Comparison of ENCODE assay signal across 7 mouse cellular contexts in genomic region chr1:39650435-39651240, GRCm38 (mm10). TPM values are rescaled to one million over a fixed set of nuclear protein-coding genes. Genes with fewer than 3 reads are reported as not detected.
DNase-seq lines count a peak whose midpoint lies in the region; ATAC-seq and TF ChIP-seq lines count a peak whose summit lies in the region.

No protein-coding gene starts in this region.

- H3K27ac ChIP-seq in embryonic fibroblast, embryonic 13.5 days (ENCODE audit: insufficient read depth, low read length): no peak overlapping the region
- H3K27ac ChIP-seq in heart, embryonic 12.5 days (ENCODE audit: poor library complexity, severe bottlenecking): no peak overlapping the region
- H3K27ac ChIP-seq in kidney, embryonic 14.5 days (ENCODE audit: low read depth, low read length): no peak overlapping the region
- H3K27ac ChIP-seq in limb, embryonic 12.5 days: no peak overlapping the region
- no peak overlapping the region for H3K27ac ChIP-seq in midbrain, embryonic 11.5 days (ENCODE audit: low read depth, low read length)

- no peaks in the 10 kb centered on the region for H3K9me3 ChIP-seq in heart, embryonic 12.5 days (replicated peaks)
- H3K9me3 ChIP-seq in kidney, embryonic 14.5 days (ENCODE audit: control insufficient read depth, low read length): no peaks in the 10 kb centered on the region
- H3K9me3 ChIP-seq in limb, embryonic 12.5 days: no peaks in the 10 kb centered on the region
- no peaks in the 10 kb centered on the region for H3K9me3 ChIP-seq in midbrain, embryonic 11.5 days (ENCODE audit: control insufficient read depth, low read length)

- H3K4me2 ChIP-seq in heart, embryonic 12.5 days: peak overlapping the region; percentile 99
- peak overlapping the region; percentile 99 for H3K4me2 ChIP-seq in kidney, embryonic 14.5 days (replicated peaks; ENCODE audit: low read depth, low read length)
- peak overlapping the region; percentile 100 for H3K4me2 ChIP-seq in limb, embryonic 12.5 days
- peak overlapping the region; percentile 93 for H3K4me2 ChIP-seq in midbrain, embryonic 11.5 days

- TF ChIP-seq CTCF in embryonic fibroblast, embryonic 13.5 days (IDR thresholded peaks at IDR 0.05; ENCODE audit: borderline replicate concordance, insufficient read depth, low read length): peak; percentile 61

- peak; percentile 55 for ATAC-seq in heart, embryonic 12.5 days (ENCODE audit: insufficient number of reproducible peaks, low FRiP score)
- ATAC-seq in kidney, embryonic 14.5 days (ENCODE audit: low FRiP score, low TSS enrichment): peak; percentile 92
- peak; percentile 60; the same call in 1 of the 2 replicates for ATAC-seq in limb, embryonic 12.5 days (ENCODE audit: insufficient number of reproducible peaks, insufficient read depth, low FRiP score, low TSS enrichment, low read depth)
- peak; percentile 93 for ATAC-seq in midbrain, embryonic 11.5 days (ENCODE audit: low FRiP score)

- peaks cover 53% of the 10 kb centered on the region for H3K27me3 ChIP-seq in heart, embryonic 12.5 days (replicated peaks)
- peaks cover 21% of the 10 kb centered on the region for H3K27me3 ChIP-seq in kidney, embryonic 14.5 days (ENCODE audit: control insufficient read depth, insufficient read depth, low read length)
- H3K27me3 ChIP-seq in limb, embryonic 12.5 days: peaks cover 58% of the 10 kb centered on the region
- peaks cover 12% of the 10 kb centered on the region; the same call in 1 of the 2 replicates for H3K27me3 ChIP-seq in midbrain, embryonic 11.5 days (ENCODE audit: control insufficient read depth, insufficient read depth, low read length)

- peak overlapping the region; percentile 64 for H3K9ac ChIP-seq in heart, embryonic 12.5 days
- peak overlapping the region; percentile 42 for H3K9ac ChIP-seq in kidney, embryonic 14.5 days (ENCODE audit: low read depth, low read length)
- peak overlapping the region; percentile 51 for H3K9ac ChIP-seq in limb, embryonic 12.5 days (replicated peaks)
- peak overlapping the region; percentile 54 for H3K9ac ChIP-seq in midbrain, embryonic 11.5 days (ENCODE audit: low read length)

- TF ChIP-seq POLR2A in embryonic fibroblast, embryonic 13.5 days (IDR thresholded peaks at IDR 0.05; ENCODE audit: low read depth, low read length): no peak

- 0 out of 2 replicates have a peak, but pooled peaks cover 2% of the 10 kb centered on the region for H3K4me1 ChIP-seq in embryonic fibroblast, embryonic 13.5 days (ENCODE audit: control insufficient read depth, insufficient read depth, low read length)
- peaks cover 12% of the 10 kb centered on the region for H3K4me1 ChIP-seq in heart, embryonic 12.5 days (replicated peaks)
- peaks cover 5% of the 10 kb centered on the region; the same call in 1 of the 2 replicates for H3K4me1 ChIP-seq in kidney, embryonic 14.5 days (ENCODE audit: control insufficient read depth, insufficient read depth, low read length)
- H3K4me1 ChIP-seq in limb, embryonic 12.5 days (replicated peaks): peaks cover 25% of the 10 kb centered on the region
- H3K4me1 ChIP-seq in midbrain, embryonic 11.5 days (ENCODE audit: control insufficient read depth, insufficient read depth, low read length): peaks cover 3% of the 10 kb centered on the region; the same call in 1 of the 2 replicates

- WGBS in heart, embryonic 12.5 days: 1% methylated on average over 73 of the region's 73 CpGs
- under 1% methylated on average over 73 of the region's 73 CpGs for WGBS in kidney, embryonic 14.5 days
- 2% methylated on average over 73 of the region's 73 CpGs for WGBS in limb, embryonic 12.5 days
- WGBS in midbrain, embryonic 11.5 days: under 1% methylated on average over 73 of the region's 73 CpGs

- peak overlapping the region; percentile 28 for H3K4me3 ChIP-seq in embryonic fibroblast, embryonic 13.5 days (ENCODE audit: insufficient read depth, low read length)
- H3K4me3 ChIP-seq in heart, embryonic 12.5 days: peak overlapping the region; percentile 58
- peak overlapping the region; percentile 54 for H3K4me3 ChIP-seq in kidney, embryonic 14.5 days (ENCODE audit: low read length)
- peak overlapping the region; percentile 55 for H3K4me3 ChIP-seq in limb, embryonic 12.5 days (replicated peaks)
- H3K4me3 ChIP-seq in midbrain, embryonic 11.5 days (ENCODE audit: low read depth, low read length): peak overlapping the region; percentile 50

- no peaks in the 10 kb centered on the region for H3K36me3 ChIP-seq in heart, embryonic 12.5 days
- no peaks in the 10 kb centered on the region for H3K36me3 ChIP-seq in kidney, embryonic 14.5 days (ENCODE audit: control insufficient read depth, insufficient read depth, low read length)
- H3K36me3 ChIP-seq in limb, embryonic 12.5 days: no peaks in the 10 kb centered on the region
- no peaks in the 10 kb centered on the region for H3K36me3 ChIP-seq in midbrain, embryonic 11.5 days (ENCODE audit: control insufficient read depth, insufficient read depth, low read length)

- DNase-seq in c-Kit-positive CD71-negative TER-119-negative erythroid progenitor cells, embryonic 14.5 days (ENCODE audit: low read depth): peak; percentile 22
- peak; percentile 98 for DNase-seq in midbrain, embryonic 11.5 days (ENCODE audit: low spot score, missing footprints)
- DNase-seq in right cerebral cortex, postnatal 36 days (ENCODE audit: low spot score in 2 of 2): peak; percentile 67 to 75

RNA-seq across cellular contexts. Expression of gene Creg2, which starts 0.6 kb away (rescaled TPM):
- not detected in 2 replicates for polyA plus RNA-seq in embryonic fibroblast, embryonic 13.5 days (2011; ENCODE audit: insufficient read length, low read depth, missing spikeins)
- polyA plus RNA-seq in heart, embryonic 12.5 days (2016; fragmentation: Nextera tagmentation; extraction: Ambion mirVana): 0.05 TPM in 2 replicates
- 0.04 TPM in 1 of 2 replicates, not detected in the other for polyA plus RNA-seq in kidney, embryonic 14.5 days (2014; fragmentation: Nextera tagmentation; extraction: Ambion mirVana)
- 0.15 and 0.23 TPM in 2 replicates for polyA plus RNA-seq in limb, embryonic 12.5 days (2016; fragmentation: Nextera tagmentation; extraction: Ambion mirVana)
- polyA plus RNA-seq in midbrain, embryonic 11.5 days (2014; fragmentation: Nextera tagmentation; extraction: Ambion mirVana): 0.41 and 0.82 TPM in 2 replicates

Comparison
In these comparisons a context has a peak if more than half of its experiments do, and no peak if none do; other contexts are left out.
1. DNase-seq: peak in every context shown above with its lines; median percentile 98 in midbrain, embryonic 11.5 days; 71 in right cerebral cortex, postnatal 36 days; 22 in c-Kit-positive CD71-negative TER-119-negative erythroid progenitor cells, embryonic 14.5 days.